Mouse (Mus musculus): ENCODE data around the gene 4930564D02Rik. TPM values are rescaled to one million over a fixed set of nuclear protein-coding genes. Genes with fewer than 3 reads are reported as not detected.
A peak's percentile ranks its signal among the peaks of the same experiment; 100 is the strongest.

4930564D02Rik gene
- polyA plus RNA-seq, 1 experiment from 2014 or later: not detected

DNA sequence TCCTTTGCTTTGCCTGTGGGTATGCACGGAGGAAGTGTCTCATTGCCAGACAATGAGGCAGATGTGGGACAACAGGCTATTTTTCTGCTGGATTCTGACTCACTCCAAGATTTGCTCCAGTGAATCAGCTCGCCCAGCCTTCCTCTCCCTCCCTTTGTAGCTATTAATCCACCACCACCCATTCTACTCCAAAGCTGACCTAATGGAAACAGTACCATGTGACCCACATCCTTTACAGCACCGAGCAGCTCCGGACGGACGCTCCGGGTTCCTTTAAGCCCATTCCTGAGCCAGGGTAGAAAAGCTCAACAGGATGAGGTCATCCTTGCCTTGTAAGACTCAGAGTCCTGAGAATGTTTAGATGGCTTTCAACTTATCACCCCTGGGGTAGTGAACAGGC lies 11.7 kb upstream of the 4930564D02Rik start:
- ATAC-seq: no peak
- H3K27me3 ChIP-seq (replicated peaks; ENCODE audit: control insufficient read depth, insufficient read depth, low read length): no peaks in the 10 kb centered on the region
- 51% methylated on average over 7 of the region's 7 CpGs for WGBS
- H3K4me3 ChIP-seq (ENCODE audit: low read length): no peak overlapping the region
- no peaks in the 10 kb centered on the region for H3K36me3 ChIP-seq (ENCODE audit: control insufficient read depth, insufficient read depth, low read length)
- no peaks in the 10 kb centered on the region for H3K9me3 ChIP-seq (ENCODE audit: control insufficient read depth, low read length)
- H3K9ac ChIP-seq (ENCODE audit: low read depth, low read length): no peak overlapping the region; the same call in 1 of the 2 replicates
- peaks cover 13% of the 10 kb centered on the region for H3K4me1 ChIP-seq (ENCODE audit: control insufficient read depth, insufficient read depth, low read length)
- H3K4me2 ChIP-seq (ENCODE audit: low read depth, low read length): no peak overlapping the region
- H3K27ac ChIP-seq (ENCODE audit: low read length): peak overlapping the region; percentile 61; the same call in 1 of the 2 replicates

DNA sequence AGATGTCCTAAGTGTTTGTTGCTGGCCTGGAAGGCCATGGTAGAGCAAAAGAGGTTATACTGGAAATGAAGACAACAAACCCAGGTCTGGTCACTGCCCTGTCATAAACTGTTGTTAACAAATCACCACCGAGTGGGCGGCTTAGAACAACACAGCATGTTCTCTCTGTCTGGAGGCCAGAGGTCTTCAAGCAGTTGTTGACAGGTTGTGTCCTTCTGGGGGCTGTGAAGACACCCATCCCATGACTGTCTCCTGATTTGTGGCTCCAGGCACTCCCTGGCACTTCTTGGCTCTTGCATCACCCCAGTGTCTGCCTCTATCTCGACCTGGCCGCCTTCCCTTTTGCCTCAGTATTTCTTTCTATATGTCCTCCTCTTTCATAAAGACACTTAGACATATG lies 11.0 kb upstream of the 4930564D02Rik start:
- no peaks in the 10 kb centered on the region for H3K9me3 ChIP-seq (ENCODE audit: control insufficient read depth, low read length)
- H3K4me3 ChIP-seq (ENCODE audit: low read length): no peak overlapping the region
- WGBS: 69% methylated on average over 4 of the region's 4 CpGs
- no peak overlapping the region for H3K9ac ChIP-seq (ENCODE audit: low read depth, low read length)
- ATAC-seq: no peak
- no peak overlapping the region for H3K4me2 ChIP-seq (ENCODE audit: low read depth, low read length)
- no peaks in the 10 kb centered on the region for H3K36me3 ChIP-seq (ENCODE audit: control insufficient read depth, insufficient read depth, low read length)
- no peaks in the 10 kb centered on the region for H3K27me3 ChIP-seq (replicated peaks; ENCODE audit: control insufficient read depth, insufficient read depth, low read length)
- H3K27ac ChIP-seq (ENCODE audit: low read length): peak overlapping the region; percentile 4; the same call in 1 of the 2 replicates
- peaks cover 10% of the 10 kb centered on the region for H3K4me1 ChIP-seq (ENCODE audit: control insufficient read depth, insufficient read depth, low read length)

DNA sequence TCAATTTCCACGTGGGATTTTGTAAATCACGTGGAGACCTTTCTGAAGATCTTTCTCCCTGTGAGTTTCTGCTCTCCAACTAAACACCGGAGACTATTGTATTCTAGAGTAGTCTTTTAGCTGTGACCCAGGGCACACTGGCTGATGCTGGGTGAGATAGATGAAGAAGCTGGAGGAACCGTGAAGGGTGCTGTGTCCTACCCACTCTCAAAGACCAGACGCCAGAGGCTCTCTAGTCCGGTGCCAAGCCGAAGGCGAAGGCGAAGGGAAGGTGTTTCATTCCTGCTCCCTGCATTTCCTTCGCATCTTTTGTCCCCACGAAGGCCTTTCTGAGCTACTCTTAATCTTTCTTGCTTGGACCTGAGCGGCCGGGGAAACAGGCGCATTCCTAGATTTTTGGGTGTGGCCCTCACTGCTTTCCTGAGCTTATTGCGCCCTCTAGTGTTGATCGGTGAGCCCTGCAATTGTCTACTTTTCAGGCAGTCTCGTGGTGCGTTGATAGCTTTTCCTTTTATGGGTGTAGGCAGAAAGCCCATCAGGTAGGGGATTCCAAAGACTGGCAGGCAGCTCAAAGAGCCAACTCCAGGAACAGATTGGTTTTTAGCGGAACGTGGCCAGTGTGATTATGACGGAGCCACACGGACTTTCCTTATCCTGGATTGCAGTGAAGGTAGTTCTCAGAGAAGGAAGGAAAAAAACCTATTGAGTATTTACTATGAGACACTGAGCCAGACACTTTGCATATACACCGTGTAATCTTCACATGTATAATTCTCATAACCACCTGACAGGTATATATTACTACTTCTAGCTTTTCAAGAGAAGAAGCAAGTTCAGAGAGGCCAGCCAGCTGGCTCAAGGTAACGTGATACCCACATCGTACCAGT lies 7.8 kb upstream of the 4930564D02Rik start:
- H3K27ac ChIP-seq (ENCODE audit: low read length): no peak overlapping the region
- H3K4me2 ChIP-seq (ENCODE audit: low read depth, low read length): peak overlapping the region; percentile 58
- WGBS: 15% methylated on average over 25 of the region's 25 CpGs
- H3K9me3 ChIP-seq (ENCODE audit: control insufficient read depth, low read length): no peaks in the 10 kb centered on the region
- ATAC-seq: peak; percentile 62
- H3K4me1 ChIP-seq (ENCODE audit: control insufficient read depth, insufficient read depth, low read length): no peaks in the 10 kb centered on the region
- peak overlapping the region; percentile 46; the same call in 1 of the 2 replicates for H3K9ac ChIP-seq (ENCODE audit: low read depth, low read length)
- H3K27me3 ChIP-seq (replicated peaks; ENCODE audit: control insufficient read depth, insufficient read depth, low read length): no peaks in the 10 kb centered on the region
- no peaks in the 10 kb centered on the region for H3K36me3 ChIP-seq (ENCODE audit: control insufficient read depth, insufficient read depth, low read length)
- peak overlapping the region; percentile 35 for H3K4me3 ChIP-seq (ENCODE audit: low read length)

DNA sequence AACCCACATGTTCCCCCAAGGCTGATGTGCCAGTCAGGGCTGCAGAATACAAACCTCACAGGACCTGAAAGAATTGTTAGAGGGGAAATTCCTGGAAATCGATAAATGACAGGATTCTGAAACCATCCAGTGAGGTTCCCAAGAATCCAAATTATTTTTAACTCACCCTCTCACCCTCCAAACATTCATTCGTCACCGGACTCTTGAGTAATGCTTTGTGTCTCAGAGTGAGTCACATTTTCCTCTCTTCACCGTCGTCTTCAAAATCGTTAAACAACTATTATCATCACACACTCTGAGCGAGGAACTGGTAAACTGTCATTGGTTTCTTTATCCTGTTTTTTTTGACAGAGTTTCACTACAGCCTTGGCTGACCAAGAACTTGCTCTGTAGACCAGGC lies 6.7 kb upstream of the 4930564D02Rik start:
- no peak overlapping the region for H3K4me3 ChIP-seq (ENCODE audit: low read length)
- no peaks in the 10 kb centered on the region for H3K4me1 ChIP-seq (ENCODE audit: control insufficient read depth, insufficient read depth, low read length)
- H3K9me3 ChIP-seq (ENCODE audit: control insufficient read depth, low read length): no peaks in the 10 kb centered on the region
- ATAC-seq: no peak
- no peak overlapping the region for H3K9ac ChIP-seq (ENCODE audit: low read depth, low read length)
- H3K27ac ChIP-seq (ENCODE audit: low read length): no peak overlapping the region
- 54% methylated on average over 7 of the region's 7 CpGs for WGBS
- H3K36me3 ChIP-seq (ENCODE audit: control insufficient read depth, insufficient read depth, low read length): no peaks in the 10 kb centered on the region
- no peak overlapping the region for H3K4me2 ChIP-seq (ENCODE audit: low read depth, low read length)
- no peaks in the 10 kb centered on the region for H3K27me3 ChIP-seq (replicated peaks; ENCODE audit: control insufficient read depth, insufficient read depth, low read length)

DNA sequence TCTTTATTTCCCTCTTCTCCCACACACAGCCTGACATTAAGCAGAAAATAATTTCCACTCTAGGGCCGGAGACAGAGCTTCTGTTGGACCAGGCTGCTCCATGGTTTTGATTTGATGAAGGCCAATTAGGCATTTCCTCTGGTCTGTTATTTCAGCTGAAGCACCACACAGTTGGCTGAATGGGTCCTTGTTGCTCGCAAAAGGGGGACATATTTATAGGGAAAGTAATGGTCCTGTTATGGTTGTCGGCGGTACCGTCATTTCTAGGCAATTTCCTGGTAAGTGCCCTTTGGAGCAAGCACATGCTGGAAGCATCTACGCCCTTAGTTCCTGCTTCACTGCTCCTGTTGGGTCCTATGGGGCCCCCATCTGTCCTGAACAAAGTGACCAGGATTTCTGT lies 5.7 kb upstream of the 4930564D02Rik start:
- Histone ChIP-seq H3K4me3 (ENCODE audit: low read length) (no peak overlapping the region), H3K4me2 (ENCODE audit: low read depth, low read length) (no peak overlapping the region), H3K36me3 (ENCODE audit: control insufficient read depth, insufficient read depth, low read length) (no peaks in the 10 kb centered on the region), H3K9ac (ENCODE audit: low read depth, low read length) (no peak overlapping the region), H3K27ac (ENCODE audit: low read length) (no peak overlapping the region), H3K9me3 (ENCODE audit: control insufficient read depth, low read length) (no peaks in the 10 kb centered on the region), H3K27me3 (replicated peaks; ENCODE audit: control insufficient read depth, insufficient read depth, low read length) (no peaks in the 10 kb centered on the region), H3K4me1 (ENCODE audit: control insufficient read depth, insufficient read depth, low read length) (no peaks in the 10 kb centered on the region)
- 70% methylated on average over 6 of the region's 6 CpGs for WGBS
- no peak for ATAC-seq

DNA sequence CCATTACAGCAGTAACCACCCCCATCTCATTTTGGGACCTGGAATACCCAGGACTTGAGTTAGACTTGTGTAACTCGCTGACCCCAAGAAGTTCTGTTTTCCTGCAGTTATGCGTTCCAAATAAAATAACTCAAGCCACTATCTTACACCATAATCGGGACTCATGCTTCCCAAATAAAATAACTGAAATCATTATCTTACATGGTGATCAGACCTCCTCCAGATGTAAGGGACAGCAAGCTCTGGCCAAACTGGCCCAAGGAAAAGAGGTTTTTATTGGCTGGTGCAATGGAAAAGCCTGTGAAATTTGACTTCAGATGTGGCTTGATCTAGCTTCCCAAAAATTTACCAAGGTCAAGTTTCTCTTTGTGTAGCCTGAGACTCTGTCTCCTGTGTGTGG lies 5.1 kb upstream of the 4930564D02Rik start:
- ATAC-seq: no peak
- Histone ChIP-seq H3K27ac (ENCODE audit: low read length) (no peak overlapping the region), H3K4me2 (ENCODE audit: low read depth, low read length) (no peak overlapping the region), H3K9me3 (ENCODE audit: control insufficient read depth, low read length) (no peaks in the 10 kb centered on the region), H3K9ac (ENCODE audit: low read depth, low read length) (no peak overlapping the region), H3K4me3 (ENCODE audit: low read length) (no peak overlapping the region), H3K36me3 (ENCODE audit: control insufficient read depth, insufficient read depth, low read length) (no peaks in the 10 kb centered on the region), H3K4me1 (ENCODE audit: control insufficient read depth, insufficient read depth, low read length) (no peaks in the 10 kb centered on the region), H3K27me3 (replicated peaks; ENCODE audit: control insufficient read depth, insufficient read depth, low read length) (no peaks in the 10 kb centered on the region)
- WGBS: 88% methylated on average over 3 of the region's 3 CpGs

DNA sequence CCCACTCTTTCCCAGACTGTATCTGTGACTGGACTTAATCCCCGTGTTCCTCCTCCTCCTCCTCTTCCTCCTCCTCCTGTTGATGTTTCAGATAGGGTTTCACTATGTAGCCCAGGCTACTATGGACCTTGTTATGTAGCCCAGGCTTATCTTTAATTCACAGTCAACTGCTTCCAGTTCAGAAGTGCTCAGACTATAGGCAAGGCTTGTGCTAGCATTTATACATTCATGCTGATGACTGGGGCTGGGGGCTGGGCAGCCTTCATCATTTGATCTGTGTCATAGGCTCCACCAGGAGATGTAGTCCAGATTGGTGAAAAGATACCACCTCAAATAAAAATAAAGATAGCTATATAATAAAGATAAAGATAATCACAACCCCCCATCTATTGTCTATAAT lies 4.7 kb upstream of the 4930564D02Rik start:
- Histone ChIP-seq H3K4me3 (ENCODE audit: low read length) (no peak overlapping the region), H3K27ac (ENCODE audit: low read length) (no peak overlapping the region), H3K9ac (ENCODE audit: low read depth, low read length) (no peak overlapping the region), H3K36me3 (ENCODE audit: control insufficient read depth, insufficient read depth, low read length) (no peaks in the 10 kb centered on the region), H3K4me2 (ENCODE audit: low read depth, low read length) (no peak overlapping the region), H3K4me1 (ENCODE audit: control insufficient read depth, insufficient read depth, low read length) (no peaks in the 10 kb centered on the region), H3K27me3 (replicated peaks; ENCODE audit: control insufficient read depth, insufficient read depth, low read length) (no peaks in the 10 kb centered on the region), H3K9me3 (ENCODE audit: control insufficient read depth, low read length) (no peaks in the 10 kb centered on the region)
- 79% methylated on average over 1 of the region's 1 CpGs for WGBS
- no peak for ATAC-seq

DNA sequence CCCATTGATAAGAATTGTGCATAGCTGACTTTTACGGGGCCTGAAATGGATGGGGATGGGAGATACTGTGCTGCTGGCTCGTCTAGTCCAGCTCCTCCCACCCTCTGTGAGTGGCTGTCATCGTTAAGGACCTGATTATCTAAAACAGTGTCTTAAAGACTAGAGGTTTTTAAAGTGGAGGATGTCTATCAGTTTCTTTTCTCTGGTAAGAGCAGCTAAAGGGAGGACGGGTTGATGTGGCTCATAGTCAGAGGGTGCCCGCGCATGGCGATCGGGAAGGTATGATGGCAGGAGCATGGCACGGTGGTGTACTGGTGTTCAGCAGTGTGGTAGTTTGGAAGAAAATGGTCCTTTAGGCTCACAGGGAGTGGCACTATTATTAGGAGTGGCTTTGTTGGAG lies 4.0 kb upstream of the 4930564D02Rik start:
- Histone ChIP-seq H3K4me3 (ENCODE audit: low read length) (no peak overlapping the region), H3K9me3 (ENCODE audit: control insufficient read depth, low read length) (no peaks in the 10 kb centered on the region), H3K4me1 (ENCODE audit: control insufficient read depth, insufficient read depth, low read length) (no peaks in the 10 kb centered on the region), H3K4me2 (ENCODE audit: low read depth, low read length) (no peak overlapping the region), H3K27me3 (replicated peaks; ENCODE audit: control insufficient read depth, insufficient read depth, low read length) (no peaks in the 10 kb centered on the region), H3K27ac (ENCODE audit: low read length) (no peak overlapping the region), H3K9ac (ENCODE audit: low read depth, low read length) (no peak overlapping the region), H3K36me3 (ENCODE audit: control insufficient read depth, insufficient read depth, low read length) (no peaks in the 10 kb centered on the region)
- ATAC-seq: no peak
- WGBS: 76% methylated on average over 9 of the region's 9 CpGs

DNA sequence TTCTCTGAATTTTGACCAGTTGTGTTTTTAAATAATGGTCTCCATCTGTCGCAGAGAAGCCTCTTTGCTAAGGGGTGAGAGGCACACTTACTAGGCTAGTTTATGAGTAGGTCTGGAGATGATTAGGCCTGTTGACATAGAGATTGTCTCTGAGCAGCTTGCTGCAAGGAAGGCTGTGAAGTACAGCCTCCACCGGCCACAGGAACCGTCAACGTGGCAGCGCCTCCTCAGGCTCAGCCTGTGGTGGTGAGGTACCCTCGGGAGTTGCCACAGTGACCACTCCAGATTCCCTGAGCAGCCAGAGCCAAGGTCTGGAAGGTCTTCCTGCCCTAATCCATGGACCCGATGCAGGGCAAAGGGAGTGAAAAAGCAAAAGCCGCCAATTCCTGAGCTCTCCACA lies 3.9 kb downstream of the 4930564D02Rik start:
- no peaks in the 10 kb centered on the region for H3K4me1 ChIP-seq (ENCODE audit: control insufficient read depth, insufficient read depth, low read length)
- no peak overlapping the region for H3K4me2 ChIP-seq (ENCODE audit: low read depth, low read length)
- no peak for ATAC-seq
- H3K36me3 ChIP-seq (ENCODE audit: control insufficient read depth, insufficient read depth, low read length): no peaks in the 10 kb centered on the region
- 65% methylated on average over 8 of the region's 8 CpGs for WGBS
- H3K9me3 ChIP-seq (ENCODE audit: control insufficient read depth, low read length): no peaks in the 10 kb centered on the region
- no peak overlapping the region for H3K4me3 ChIP-seq (ENCODE audit: low read length)
- no peak overlapping the region for H3K9ac ChIP-seq (ENCODE audit: low read depth, low read length)
- no peak overlapping the region for H3K27ac ChIP-seq (ENCODE audit: low read length)
- no peaks in the 10 kb centered on the region for H3K27me3 ChIP-seq (replicated peaks; ENCODE audit: control insufficient read depth, insufficient read depth, low read length)

All from intestine, embryonic 16.5 days (tissue).